Mouse (Mus musculus): ENCODE measurements at regions not wholly inside any gene's neighbourhood (a gene's known extent, or its start where the extent isn't known, plus 50 kb on each side); places are given as distances from the start of the nearest gene placed in this dataset.

DNA sequence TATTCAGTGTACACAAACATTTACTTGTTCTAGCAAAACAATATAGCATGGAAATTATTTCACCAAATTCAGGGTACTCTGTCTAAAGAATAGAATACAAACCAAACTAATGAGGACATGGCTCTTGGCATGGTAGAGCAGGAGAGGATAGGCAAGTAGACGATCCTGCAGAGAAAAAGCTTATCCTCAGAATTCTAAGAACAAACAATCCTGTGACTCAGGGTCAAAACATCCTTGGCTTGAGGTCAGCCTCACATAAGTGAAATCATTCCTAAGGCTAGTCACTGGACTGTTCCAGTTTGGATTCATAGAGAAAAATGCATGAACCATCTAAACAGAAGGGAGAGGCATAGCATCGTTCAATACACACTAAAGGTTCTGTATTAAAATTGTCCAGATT lies 136.4 kb upstream of the Catsperb start:
- H3K36me3 ChIP-seq = no peaks in the 10 kb centered on the region
- no peaks in the 10 kb centered on the region for H3K9me3 ChIP-seq (replicated peaks)
- H3K4me1 ChIP-seq = no peaks in the 10 kb centered on the region
- no peaks in the 10 kb centered on the region for H3K27me3 ChIP-seq
- no peak overlapping the region for H3K4me3 ChIP-seq (replicated peaks)
- ATAC-seq (replicated peaks; ENCODE audit: low FRiP score) = no peak
- no peak overlapping the region for H3K4me2 ChIP-seq
- 80% methylated on average over 2 of the region's 2 CpGs for WGBS
- no peak overlapping the region for H3K27ac ChIP-seq
- no peak overlapping the region for H3K9ac ChIP-seq

- no peak overlapping the region for H3K27ac ChIP-seq
- H3K9ac ChIP-seq = no peak overlapping the region
- H3K36me3 ChIP-seq = no peaks in the 10 kb centered on the region
- no peak for ATAC-seq (replicated peaks; ENCODE audit: low FRiP score)
- no peaks in the 10 kb centered on the region for H3K4me1 ChIP-seq
- no peak overlapping the region for H3K4me3 ChIP-seq (replicated peaks)
- no peak overlapping the region for H3K4me2 ChIP-seq
- H3K9me3 ChIP-seq (replicated peaks) = no peaks in the 10 kb centered on the region
- H3K27me3 ChIP-seq = no peaks in the 10 kb centered on the region
- 72% methylated on average over 2 of the region's 2 CpGs for WGBS
Observed at GRCm38 (mm10) chr12:101284195-101284594, 120.3 kb upstream of the Catsperb start.

GRCm38 (mm10) chr12:101301872-101302271 lies 102.6 kb upstream of the Catsperb start:
- H3K4me1 ChIP-seq = no peaks in the 10 kb centered on the region
- H3K9me3 ChIP-seq (replicated peaks) = no peaks in the 10 kb centered on the region
- H3K36me3 ChIP-seq = no peaks in the 10 kb centered on the region
- no peak overlapping the region for H3K27ac ChIP-seq
- WGBS = 65% methylated on average over 3 of the region's 3 CpGs
- H3K27me3 ChIP-seq = no peaks in the 10 kb centered on the region
- ATAC-seq (replicated peaks; ENCODE audit: low FRiP score) = peak; percentile 75; the same call in 1 of the 2 replicates
- H3K4me2 ChIP-seq = no peak overlapping the region
- no peak overlapping the region for H3K9ac ChIP-seq
- H3K4me3 ChIP-seq (replicated peaks) = no peak overlapping the region

All from kidney, embryonic 15.5 days (tissue).